Mouse (Mus musculus) stomach, postnatal 0 days (tissue): ENCODE measurements around the gene Myh15.

Experiments used
- CTCF ChIP-seq: IDR thresholded peaks from 2 replicates; pipeline ENCODE4 v1.5.1; 2016; ENCODE audit warnings: antibody characterized with exemption, low read depth, mild to moderate bottlenecking, moderate library complexity
- EP300 ChIP-seq: optimal IDR thresholded peaks from 2 replicates; pipeline ENCODE3; 2016; ENCODE audit warnings: antibody characterized with exemption

DNA sequence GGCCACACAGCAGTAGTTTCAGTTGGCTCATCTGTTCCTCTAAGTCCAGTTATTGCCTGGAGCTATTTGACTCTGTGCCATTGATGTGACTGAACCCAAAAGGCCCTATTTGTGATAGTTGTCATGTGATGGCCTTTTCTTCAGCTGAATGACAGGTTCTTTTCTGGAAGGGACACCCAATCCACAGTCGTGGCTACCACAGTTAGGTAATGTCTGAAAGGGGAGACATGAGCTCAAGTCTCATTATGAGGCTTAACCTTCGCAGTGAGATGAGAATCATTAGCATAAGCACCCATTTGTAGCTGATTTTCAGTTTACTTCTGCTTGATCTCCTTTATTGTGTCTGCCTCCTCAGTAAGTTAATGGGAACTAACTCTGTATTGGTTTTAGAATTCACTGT lies 136.2 kb downstream of the Myh15 start:
- no peak for TF ChIP-seq CTCF
- no peak for TF ChIP-seq EP300
